Mouse (Mus musculus) heart, adult 11 months (tissue): ENCODE results near the gene Igf1.

Experiments used
- DNase-seq: peaks from one replicate; pipeline ENCODE4 v3.0.0; 2022

Igf1 gene

GRCm38 (mm10) chr10:87904324-87904723 is 46.3 kb downstream of the Igf1 start:
- peak; percentile 80 for DNase-seq

- DNase-seq: peak; percentile 68
These were observed 47.0 kb downstream of the Igf1 start for GRCm38 (mm10) chr10:87905087-87905486.

GRCm38 (mm10) chr10:87906121-87906520 is 48.1 kb downstream of the Igf1 start:
- peak; percentile 19 for DNase-seq

- DNase-seq: no peak
These were observed 48.8 kb downstream of the Igf1 start for GRCm38 (mm10) chr10:87906757-87907307.

- peak; percentile 83 for DNase-seq
These were observed 55.8 kb downstream of the Igf1 start for GRCm38 (mm10) chr10:87913852-87914251.

- no peak for DNase-seq
These were observed 56.9 kb downstream of the Igf1 start for GRCm38 (mm10) chr10:87914932-87915331.

GRCm38 (mm10) chr10:87915782-87916181 is 57.7 kb downstream of the Igf1 start:
- DNase-seq: peak; percentile 22

GRCm38 (mm10) chr10:87922263-87922662 is 64.2 kb downstream of the Igf1 start:
- peak; percentile 60 for DNase-seq

GRCm38 (mm10) chr10:87926564-87926963 is 68.5 kb downstream of the Igf1 start:
- DNase-seq: no peak

GRCm38 (mm10) chr10:87927131-87927609 is 69.1 kb downstream of the Igf1 start:
- DNase-seq: peak; percentile 95

GRCm38 (mm10) chr10:87948192-87948591 is 90.1 kb downstream of the Igf1 start:
- no peak for DNase-seq

- no peak for DNase-seq
These were observed 113.5 kb downstream of the Igf1 start for GRCm38 (mm10) chr10:87971536-87971935.

- no peak for DNase-seq
These were observed 116.0 kb downstream of the Igf1 start for GRCm38 (mm10) chr10:87973911-87974631.

GRCm38 (mm10) chr10:87985375-87985774 is 127.3 kb downstream of the Igf1 start:
- DNase-seq: peak; percentile 21

- DNase-seq: peak; percentile 13
These were observed 128.1 kb downstream of the Igf1 start for GRCm38 (mm10) chr10:87986201-87986600.
